Mouse (Mus musculus) liver, embryonic 14.5 days (tissue): ENCODE measurements around the gene Zbtb1.

Experiments used
- CTCF ChIP-seq: IDR thresholded peaks from 2 replicates; pipeline ENCODE4 v1.5.1; 2016; ENCODE audit warnings: antibody characterized with exemption, low read depth, control low read depth
- EP300 ChIP-seq: IDR thresholded peaks from 2 replicates; pipeline ENCODE4 v1.6.1; 2016; ENCODE audit warnings: antibody characterized with exemption, low read depth

- TF ChIP-seq CTCF (no peak), EP300 (no peak)
Measured at GRCm38 (mm10) chr12:76368201-76368789, 1.8 kb upstream of the Zbtb1 start.
